Mouse (Mus musculus) liver, embryonic 14.5 days (tissue): ENCODE data around the gene Lmbr1l.

Experiments
- CTCF ChIP-seq: IDR thresholded peaks from 2 replicates; pipeline ENCODE4 v1.5.1; 2016; ENCODE audit warnings: antibody characterized with exemption, low read depth, control low read depth
- EP300 ChIP-seq: IDR thresholded peaks from 2 replicates; pipeline ENCODE4 v1.6.1; 2016; ENCODE audit warnings: antibody characterized with exemption, low read depth

DNA sequence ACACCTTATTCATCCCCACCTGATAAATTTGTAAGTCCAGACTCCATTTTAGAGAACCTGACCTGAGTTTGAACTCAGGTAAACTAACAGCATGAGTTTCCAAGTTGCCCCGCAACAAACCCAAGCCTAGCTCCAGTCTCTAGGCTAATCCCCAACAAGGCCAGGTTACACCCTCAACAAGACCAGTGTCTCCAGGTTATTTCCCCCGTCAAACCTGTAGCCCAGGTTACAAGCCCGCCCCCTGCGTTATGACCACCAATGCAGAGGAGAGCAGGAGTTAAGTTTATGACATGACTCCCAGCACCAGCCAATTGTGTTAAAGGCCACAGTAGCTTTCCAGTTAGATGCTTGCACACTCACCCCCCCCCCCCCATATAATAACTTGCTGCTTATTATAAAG lies 25.1 kb upstream of the Lmbr1l start:
- TF ChIP-seq EP300 (no peak), CTCF (no peak)
